Mouse (Mus musculus): ENCODE results near the gene Kdelr3. TPM values are rescaled to one million over a fixed set of nuclear protein-coding genes. Genes with fewer than 3 reads are reported as not detected.

The Kdelr3 gene
- polyA plus RNA-seq, 1 experiment: 43.9 TPM

GRCm38 (mm10) chr15:79575543-79576222 is 59.5 kb downstream of the Kdelr3 start:
- Histone ChIP-seq H3K36me3 (ENCODE audit: control insufficient read depth, insufficient read depth, low read length, poor library complexity, severe bottlenecking) (peaks cover 2% of the 10 kb centered on the region; the same call in 1 of the 2 replicates), H3K9me3 (replicated peaks; ENCODE audit: control insufficient read depth, insufficient read depth, low read length, poor library complexity, severe bottlenecking) (0 out of 2 replicates have a peak, but pooled peaks cover 3% of the 10 kb centered on the region), H3K4me3 (ENCODE audit: low read depth, low read length) (no peak overlapping the region), H3K4me1 (ENCODE audit: control insufficient read depth, insufficient read depth, low read length) (no peaks in the 10 kb centered on the region), H3K9ac (ENCODE audit: low read depth, poor library complexity, severe bottlenecking) (no peak overlapping the region), H3K27me3 (ENCODE audit: control insufficient read depth, insufficient read depth, low read length, poor library complexity, severe bottlenecking) (no peaks in the 10 kb centered on the region; the same call in 1 of the 2 replicates), H3K27ac (ENCODE audit: insufficient read depth, low read length) (no peak overlapping the region)
- no peak for TF ChIP-seq CTCF (IDR thresholded peaks at IDR 0.05; ENCODE audit: low read depth, low read length)
- no peak for TF ChIP-seq EP300 (IDR thresholded peaks at IDR 0.05; ENCODE audit: insufficient read depth, low read depth, low read length)

- Histone ChIP-seq H3K36me3 (ENCODE audit: control insufficient read depth, insufficient read depth, low read length, poor library complexity, severe bottlenecking) (peaks cover 2% of the 10 kb centered on the region), H3K4me3 (ENCODE audit: low read depth, low read length) (no peak overlapping the region), H3K9me3 (replicated peaks; ENCODE audit: control insufficient read depth, insufficient read depth, low read length, poor library complexity, severe bottlenecking) (0 out of 2 replicates have a peak, but pooled peaks cover 3% of the 10 kb centered on the region), H3K27me3 (ENCODE audit: control insufficient read depth, insufficient read depth, low read length, poor library complexity, severe bottlenecking) (no peaks in the 10 kb centered on the region; the same call in 1 of the 2 replicates), H3K4me1 (ENCODE audit: control insufficient read depth, insufficient read depth, low read length) (no peaks in the 10 kb centered on the region), H3K27ac (ENCODE audit: insufficient read depth, low read length) (no peak overlapping the region), H3K9ac (ENCODE audit: low read depth, poor library complexity, severe bottlenecking) (no peak overlapping the region)
- no peak for TF ChIP-seq EP300 (IDR thresholded peaks at IDR 0.05; ENCODE audit: insufficient read depth, low read depth, low read length)
- no peak for TF ChIP-seq POLR2A (IDR thresholded peaks at IDR 0.05; ENCODE audit: insufficient read depth, low read length)
- TF ChIP-seq CTCF (IDR thresholded peaks at IDR 0.05; ENCODE audit: low read depth, low read length): no peak
Measured at GRCm38 (mm10) chr15:79576947-79577346, 60.7 kb downstream of the Kdelr3 start.

Other genes with a start within 250 kb of the Kdelr3 start
- gene Baiap2l2, start 230.9 kb upstream of the Kdelr3 start, polyA plus RNA-seq (2011; ENCODE audit: insufficient read depth, insufficient read length, low read depth, missing spikeins): 0.69 and 1.8 TPM in 2 replicates
- gene Pla2g6, start 188.0 kb upstream of the Kdelr3 start, polyA plus RNA-seq (2011; ENCODE audit: insufficient read depth, insufficient read length, low read depth, missing spikeins): 40.2 and 40.6 TPM in 2 replicates
- gene Maff, start 169.8 kb upstream of the Kdelr3 start, polyA plus RNA-seq (2011; ENCODE audit: insufficient read depth, insufficient read length, low read depth, missing spikeins): 12.3 and 14.5 TPM in 2 replicates
- 50.7 and 59.6 TPM in 2 replicates for gene Tmem184b, start 112.8 kb upstream of the Kdelr3 start, polyA plus RNA-seq (2011; ENCODE audit: insufficient read depth, insufficient read length, low read depth, missing spikeins)
- gene Csnk1e, start 60.8 kb upstream of the Kdelr3 start, polyA plus RNA-seq (2011; ENCODE audit: insufficient read depth, insufficient read length, low read depth, missing spikeins): 113 and 116 TPM in 2 replicates
- gene Kcnj4, start 11.2 kb upstream of the Kdelr3 start, polyA plus RNA-seq (2011; ENCODE audit: insufficient read depth, insufficient read length, low read depth, missing spikeins): 4.5 TPM in 2 replicates
- gene Ddx17, start 30.3 kb downstream of the Kdelr3 start, polyA plus RNA-seq (2011; ENCODE audit: insufficient read depth, insufficient read length, low read depth, missing spikeins): 375 and 392 TPM in 2 replicates
- 23.5 and 26.8 TPM in 2 replicates for gene Dmc1, start 88.7 kb downstream of the Kdelr3 start, polyA plus RNA-seq (2011; ENCODE audit: insufficient read depth, insufficient read length, low read depth, missing spikeins)
- gene Fam227a, start 142.5 kb downstream of the Kdelr3 start, polyA plus RNA-seq (2011; ENCODE audit: insufficient read depth, insufficient read length, low read depth, missing spikeins): 3.2 and 3.4 TPM in 2 replicates
- 22.0 and 28.7 TPM in 2 replicates for gene Cby1, start 142.8 kb downstream of the Kdelr3 start, polyA plus RNA-seq (2011; ENCODE audit: insufficient read depth, insufficient read length, low read depth, missing spikeins)
- gene Tomm22, start 154.4 kb downstream of the Kdelr3 start, polyA plus RNA-seq (2011; ENCODE audit: insufficient read depth, insufficient read length, low read depth, missing spikeins): 131 and 145 TPM in 2 replicates
- 20.7 and 20.9 TPM in 2 replicates for gene Josd1, start 171.5 kb downstream of the Kdelr3 start, polyA plus RNA-seq (2011; ENCODE audit: insufficient read depth, insufficient read length, low read depth, missing spikeins)
- gene Gtpbp1, start 174.4 kb downstream of the Kdelr3 start, polyA plus RNA-seq (2011; ENCODE audit: insufficient read depth, insufficient read length, low read depth, missing spikeins): 32.4 and 38.3 TPM in 2 replicates
- gene Sun2, start 226.1 kb downstream of the Kdelr3 start, polyA plus RNA-seq (2011; ENCODE audit: insufficient read depth, insufficient read length, low read depth, missing spikeins): 7.8 and 11.7 TPM in 2 replicates